Mouse (Mus musculus) lung, embryonic 14.5 days (tissue): ENCODE data around the gene Pik3c2a. TPM values are rescaled to one million over a fixed set of nuclear protein-coding genes. Genes with fewer than 3 reads are reported as not detected.

Experiments
- ATAC-seq: fragments of 200-750 bp; cut with Nextera tagmentation; 2 replicates; pipeline ENCODE4 v1.8.0; 2017; ENCODE audit warnings: mild to moderate bottlenecking, moderate TSS enrichment, moderate library complexity; ENCODE audit not compliant: insufficient read depth
- DNase-seq: peaks from one replicate; pipeline ENCODE4 v3.0.0-alpha.2; 2015
- H3K27ac ChIP-seq: fragments of 300-500 bp; sonication (generic); 2 replicates; pipeline ENCODE4 v1.5.1; 2014; ENCODE audit warnings: low read depth, mild to moderate bottlenecking, moderate library complexity
- H3K27me3 ChIP-seq: fragments of 300-500 bp; sonication (generic); 2 replicates; pipeline ENCODE4 v1.6.1; 2014; ENCODE audit warnings: low read length, control low read depth; ENCODE audit not compliant: insufficient read depth
- H3K36me3 ChIP-seq: fragments of 300-500 bp; sonication (generic); 2 replicates; pipeline ENCODE4 v1.6.1; 2014; ENCODE audit warnings: control low read depth; ENCODE audit not compliant: insufficient read depth
- H3K4me1 ChIP-seq: fragments of 300-500 bp; sonication (generic); 2 replicates; pipeline ENCODE4 v1.6.1; 2014; ENCODE audit warnings: antibody characterized with exemption, control low read depth; ENCODE audit not compliant: insufficient read depth
- H3K4me2 ChIP-seq: fragments of 300-500 bp; sonication (generic); 2 replicates; pipeline ENCODE4 v1.6.1; 2014; ENCODE audit warnings: mild to moderate bottlenecking
- H3K4me3 ChIP-seq: fragments of 300-500 bp; sonication (generic); 2 replicates; pipeline ENCODE4 v1.5.1; 2014; ENCODE audit warnings: low read depth, low read length
- H3K9ac ChIP-seq: fragments of 300-500 bp; sonication (generic); 2 replicates; pipeline ENCODE4 v1.6.1; 2014
- H3K9me3 ChIP-seq: fragments of 300-500 bp; sonication (generic); 2 replicates; pipeline ENCODE4 v1.6.1; 2016; ENCODE audit warnings: low read depth, low read length, control low read depth
- CTCF ChIP-seq: IDR thresholded peaks from 2 replicates; pipeline ENCODE4 v1.5.1; 2016; ENCODE audit warnings: antibody characterized with exemption, low read depth
- WGBS: fragments of 180-500 bp; shearing (Covaris S2); extraction: QIAGEN DNeasy Blood & Tissue Kit; methylation state at CpG from one replicate; pipeline ENCODE4 v1.1.7; 2014; 5-methylcytosine and 5-hydroxymethylcytosine counted together
- polyA plus RNA-seq: library from polyadenylated mRNA; unstranded; fragments of >200 nt; fragmentation: Nextera tagmentation; extraction: Ambion mirVana; gene quantifications from 2 replicates; pipeline ENCODE4 v1.2.1, GENCODE M21; 2014

The Pik3c2a gene
- polyA plus RNA-seq, 1 experiment from 2014 or later = 33.4 TPM

DNA sequence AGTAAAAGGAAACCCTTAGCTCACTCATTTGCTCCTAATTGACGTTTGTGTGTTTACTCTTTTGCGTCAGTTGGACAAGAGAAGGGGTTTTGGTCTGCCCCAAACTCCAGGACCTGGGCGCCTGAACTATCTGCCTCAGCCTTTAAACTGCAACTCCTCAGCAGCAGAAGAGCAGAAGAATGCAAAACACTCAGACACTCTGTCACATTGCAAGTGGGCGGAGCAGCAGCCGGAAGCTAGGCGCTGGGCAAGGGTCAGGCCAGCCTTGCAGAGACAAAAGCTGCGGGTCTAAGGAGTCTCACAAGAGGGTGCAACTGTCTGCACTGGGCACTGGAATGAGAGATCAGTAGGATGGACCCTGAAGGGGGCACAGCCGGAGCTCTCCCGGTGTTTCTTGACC is 133.8 kb downstream of the Pik3c2a start:
- H3K4me3 ChIP-seq = no peak overlapping the region
- peak overlapping the region; percentile 98 for H3K4me2 ChIP-seq
- no peak overlapping the region for H3K9ac ChIP-seq
- no peaks in the 10 kb centered on the region for H3K9me3 ChIP-seq
- 8% methylated on average over 9 of the region's 9 CpGs for WGBS
- no peaks in the 10 kb centered on the region for H3K36me3 ChIP-seq
- ATAC-seq (no peak), DNase-seq (peak; percentile 63)
- H3K27me3 ChIP-seq = peaks cover 20% of the 10 kb centered on the region
- H3K4me1 ChIP-seq = 0 out of 2 replicates have a peak, but pooled peaks cover 3% of the 10 kb centered on the region
- no peak overlapping the region for H3K27ac ChIP-seq
- no peak for TF ChIP-seq CTCF

DNA sequence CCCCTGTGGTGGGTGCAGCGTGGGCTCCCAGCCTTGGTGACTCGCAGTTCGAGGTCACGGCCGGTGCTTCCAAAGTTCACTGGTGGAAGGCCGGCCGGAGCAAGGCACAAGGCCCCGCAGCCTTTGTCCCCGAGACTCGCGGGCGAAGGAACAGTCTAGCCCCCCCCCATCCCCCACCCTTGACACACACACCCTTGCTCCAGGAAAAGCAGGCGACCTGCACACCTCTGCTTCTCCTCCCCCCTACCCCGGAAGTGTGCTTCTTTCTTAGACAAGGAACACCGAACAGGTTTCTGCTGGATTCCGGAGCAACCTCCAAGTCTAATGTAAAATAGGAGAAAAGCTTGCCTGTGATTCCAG is 134.6 kb downstream of the Pik3c2a start:
- Histone ChIP-seq H3K27ac (peak overlapping the region; percentile 42), H3K4me3 (peak overlapping the region; percentile 71), H3K9ac (peak overlapping the region; percentile 52), H3K4me2 (peak overlapping the region; percentile 98), H3K4me1 (0 out of 2 replicates have a peak, but pooled peaks cover 3% of the 10 kb centered on the region), H3K36me3 (no peaks in the 10 kb centered on the region), H3K27me3 (peaks cover 20% of the 10 kb centered on the region), H3K9me3 (no peaks in the 10 kb centered on the region)
- TF ChIP-seq CTCF = no peak
- ATAC-seq (peak; percentile 29), DNase-seq (peak; percentile 33)
- 6% methylated on average over 16 of the region's 16 CpGs for WGBS

GRCm38 (mm10) chr7:116307871-116308631 is 135.2 kb downstream of the Pik3c2a start, which contains the start of gene Plekha7:
Plekha7 (minus strand) TSS chr7:116308376.
- WGBS = under 1% methylated on average over 64 of the region's 65 CpGs
- H3K27ac ChIP-seq = peak within 1 kb of the TSS; percentile 72
- no peaks in the 10 kb centered on the region for H3K36me3 ChIP-seq
- peak; percentile 72 for ATAC-seq
- 0 out of 2 replicates have a peak, but pooled peaks cover 3% of the 10 kb centered on the region for H3K4me1 ChIP-seq
- peak within 1 kb of the TSS; percentile 52 for H3K9ac ChIP-seq
- peak; percentile 39 for DNase-seq
- no peak for TF ChIP-seq CTCF
- peak within 1 kb of the TSS; percentile 98 for H3K4me2 ChIP-seq
- no peaks in the 10 kb centered on the region for H3K9me3 ChIP-seq
- peak within 1 kb of the TSS; percentile 71 for H3K4me3 ChIP-seq
- peaks cover 20% of the 10 kb centered on the region for H3K27me3 ChIP-seq

- peak overlapping the region; percentile 98 for H3K4me2 ChIP-seq
- under 1% methylated on average over 63 of the region's 63 CpGs for WGBS
- peak overlapping the region; percentile 72 for H3K27ac ChIP-seq
- H3K4me1 ChIP-seq = 0 out of 2 replicates have a peak, but pooled peaks cover 3% of the 10 kb centered on the region
- DNase-seq (peak; percentile 85), ATAC-seq (peak; percentile 85)
- TF ChIP-seq CTCF = no peak
- H3K9ac ChIP-seq = peak overlapping the region; percentile 52
- no peaks in the 10 kb centered on the region for H3K36me3 ChIP-seq
- peak overlapping the region; percentile 71 for H3K4me3 ChIP-seq
- H3K27me3 ChIP-seq = peaks cover 20% of the 10 kb centered on the region
- no peaks in the 10 kb centered on the region for H3K9me3 ChIP-seq
Observed at GRCm38 (mm10) chr7:116307099-116307870, 136.0 kb downstream of the Pik3c2a start.

DNA sequence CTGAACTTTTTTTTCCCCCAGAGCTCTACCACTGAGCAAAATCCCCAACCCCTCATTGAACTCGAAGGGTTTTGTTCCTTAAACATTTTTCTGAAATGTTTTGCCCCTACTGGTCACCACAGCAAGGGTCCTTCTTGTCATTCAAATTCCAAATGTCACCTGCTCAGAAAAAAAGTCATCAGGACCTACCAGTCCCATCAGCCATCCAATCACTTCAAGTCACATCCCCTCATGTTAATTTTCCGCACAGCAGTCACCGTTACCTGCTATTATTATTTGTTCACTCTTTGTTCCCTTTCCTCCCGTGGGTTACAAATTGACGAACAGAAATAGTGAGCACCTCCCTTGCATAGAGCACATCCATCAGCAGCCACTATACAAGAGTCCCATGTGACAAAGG is 136.6 kb downstream of the Pik3c2a start:
- Histone ChIP-seq H3K4me1 (0 out of 2 replicates have a peak, but pooled peaks cover 3% of the 10 kb centered on the region), H3K27me3 (peaks cover 20% of the 10 kb centered on the region), H3K4me3 (peak overlapping the region; percentile 71), H3K27ac (no peak overlapping the region), H3K9ac (peak overlapping the region; percentile 52; the same call in 1 of the 2 replicates), H3K4me2 (peak overlapping the region; percentile 98), H3K9me3 (no peaks in the 10 kb centered on the region), H3K36me3 (no peaks in the 10 kb centered on the region)
- no peak for DNase-seq
- TF ChIP-seq CTCF = no peak
- 20% methylated on average over 5 of the region's 5 CpGs for WGBS
- no peak for ATAC-seq

- 0 out of 2 replicates have a peak, but pooled peaks cover under 1% of the 10 kb centered on the region for H3K4me1 ChIP-seq
- no peak overlapping the region for H3K9ac ChIP-seq
- H3K27me3 ChIP-seq = peaks cover 7% of the 10 kb centered on the region
- H3K36me3 ChIP-seq = no peaks in the 10 kb centered on the region
- ATAC-seq (no peak), DNase-seq (no peak)
- H3K9me3 ChIP-seq = no peaks in the 10 kb centered on the region
- WGBS = 78% methylated on average over 5 of the region's 5 CpGs
- H3K27ac ChIP-seq = no peak overlapping the region
- no peak for TF ChIP-seq CTCF
- H3K4me3 ChIP-seq = no peak overlapping the region
- H3K4me2 ChIP-seq = no peak overlapping the region
Observed at GRCm38 (mm10) chr7:116301661-116302311, 141.5 kb downstream of the Pik3c2a start.
